Mouse (Mus musculus): ENCODE measurements at regions not wholly inside any gene's neighbourhood (a gene's known extent, or its start where the extent isn't known, plus 50 kb on each side); places are given as distances from the start of the nearest gene placed in this dataset.
"Not testable (repeated sequence)": the region's sequence is repeated elsewhere in the genome, so short reads cannot be mapped to it uniquely, and the experiment has no call there.

DNA sequence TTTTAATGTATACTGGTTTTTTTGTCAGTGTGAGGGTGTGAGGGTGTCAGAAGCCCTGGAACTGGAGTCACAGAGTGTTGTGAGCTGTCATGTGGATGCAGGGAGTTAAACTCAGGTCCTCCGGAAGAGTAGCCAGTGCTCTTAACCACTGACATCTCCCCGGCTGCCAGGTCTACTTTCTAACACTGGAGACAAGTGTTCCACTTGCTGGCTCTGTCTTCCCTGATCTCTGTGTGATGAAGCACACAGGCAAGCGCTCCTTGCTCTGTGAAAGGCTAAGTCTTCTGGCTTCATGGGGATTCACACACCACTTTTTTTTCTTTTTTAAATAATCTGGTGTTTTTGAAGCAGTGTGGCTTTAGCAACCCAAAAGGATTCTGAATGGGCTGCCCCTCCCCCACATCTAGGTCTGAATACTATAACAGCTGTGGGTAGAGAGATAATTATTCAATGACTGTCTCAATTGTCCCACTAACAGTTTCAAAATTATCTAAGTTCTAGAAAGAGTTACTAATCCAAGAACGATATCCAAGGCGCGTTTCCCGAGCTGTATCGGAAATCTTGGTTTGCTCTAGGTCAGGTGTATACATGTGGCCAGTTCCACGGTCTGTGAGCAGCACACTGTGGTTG is 208.4 kb upstream of the Smim15 start:
- in situ Hi-C loops (cut with MboI, MseI), result no loop called here

DNA sequence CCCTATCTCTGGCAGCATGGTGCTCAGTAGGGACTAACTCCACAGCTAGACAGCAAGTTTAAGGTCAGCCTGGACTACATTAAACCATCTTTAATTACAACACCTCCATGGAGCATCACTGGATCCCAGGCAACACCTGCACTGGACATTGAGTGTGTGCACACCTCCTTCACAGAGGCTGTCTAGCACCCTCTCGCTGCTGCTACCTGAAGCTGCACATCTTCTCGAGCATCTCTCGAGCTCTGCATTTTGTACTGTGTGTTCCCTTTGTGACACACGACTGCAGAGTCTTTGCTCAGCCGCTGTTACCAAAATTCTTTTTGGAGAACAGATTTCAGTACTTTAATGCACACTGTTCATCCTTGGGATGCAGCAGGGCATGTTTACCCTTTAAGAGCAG is 212.2 kb upstream of the Smim15 start:
- in situ Hi-C loops (cut with MboI, MseI), result no loop called here

DNA sequence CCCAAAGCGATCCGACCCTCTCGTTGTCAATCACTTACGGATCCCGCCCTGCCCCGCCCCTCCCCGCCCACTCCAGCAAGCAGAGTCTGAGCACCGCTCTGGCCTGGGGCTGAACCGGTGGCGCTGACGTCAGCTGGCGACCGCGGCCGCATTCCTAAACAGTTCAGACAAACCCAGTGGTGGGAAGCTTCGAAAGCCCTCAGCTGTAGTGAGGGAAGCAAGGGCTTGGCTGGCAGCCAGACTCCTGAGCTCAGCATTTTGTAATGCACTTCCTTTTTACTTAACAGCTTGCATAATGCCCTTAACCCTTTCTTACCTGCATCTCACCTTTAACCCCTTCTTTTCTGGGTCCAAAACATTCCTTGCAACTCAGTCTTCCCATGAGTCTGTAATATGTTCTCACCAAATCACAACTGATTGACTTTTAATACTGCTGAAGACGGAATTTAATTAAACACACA is 213.0 kb upstream of the Smim15 start:
- in situ Hi-C loops (cut with MboI, MseI), result no loop called here

DNA sequence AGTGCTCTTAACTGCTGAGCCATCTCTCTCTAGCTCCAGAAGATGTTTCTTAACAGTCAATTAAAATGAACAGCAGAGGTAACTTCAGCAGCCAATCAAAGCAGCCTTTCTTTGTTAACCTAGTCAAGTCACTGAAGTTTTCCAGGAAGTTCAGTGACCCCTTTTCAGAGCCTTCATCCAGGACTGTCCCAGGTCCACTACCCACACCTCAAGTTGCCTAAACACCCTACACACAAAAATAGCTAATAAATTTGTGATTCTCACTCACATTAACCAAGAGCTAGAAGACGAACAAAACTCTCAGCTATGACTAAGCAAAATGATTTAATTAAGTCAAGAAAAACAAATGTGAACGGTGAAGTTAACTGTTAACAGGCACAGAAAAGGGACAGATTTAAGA is 214.0 kb upstream of the Smim15 start:
- in situ Hi-C loops (cut with MboI, MseI), result no loop called here

DNA sequence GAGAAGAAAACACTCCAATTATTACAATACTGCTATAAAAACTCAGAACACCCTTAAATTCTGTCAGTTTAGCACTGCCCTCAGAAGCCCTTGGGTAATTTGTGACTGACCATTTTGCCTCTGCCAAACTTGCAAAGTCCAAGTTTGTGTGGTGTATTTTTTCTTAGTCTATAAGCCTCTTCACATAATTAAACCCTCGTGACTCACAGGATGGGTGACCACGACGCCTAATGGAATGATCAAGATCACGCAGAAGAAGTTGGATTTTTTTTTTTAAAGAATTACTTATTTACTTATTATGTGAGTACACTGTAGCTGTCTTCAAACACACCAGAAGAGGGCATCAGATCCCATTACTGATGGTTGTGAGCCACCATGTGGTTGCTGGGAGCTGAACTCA is 214.4 kb upstream of the Smim15 start:
- in situ Hi-C loops (cut with MboI, MseI), result no loop called here

DNA sequence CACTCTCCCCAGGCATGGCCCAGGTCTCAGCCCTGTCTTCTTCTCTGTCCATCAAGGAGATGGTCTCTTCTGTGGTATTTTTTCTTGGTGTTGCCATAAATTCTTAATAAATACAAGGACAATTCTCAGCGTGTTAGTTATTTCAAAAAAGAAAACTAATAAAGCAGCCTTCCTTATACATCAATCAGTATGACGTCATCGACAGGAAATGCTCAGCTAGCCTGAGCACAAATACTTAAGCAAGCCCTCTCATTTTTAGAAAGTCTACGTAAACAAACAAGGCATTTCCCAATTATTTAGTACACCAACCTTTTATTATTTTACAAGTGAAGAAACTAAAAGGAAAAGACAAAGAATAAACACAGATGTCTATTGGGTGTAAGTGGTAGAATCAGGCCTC is 218.6 kb upstream of the Smim15 start:
- in situ Hi-C loops (cut with MboI, MseI), result no loop called here

DNA sequence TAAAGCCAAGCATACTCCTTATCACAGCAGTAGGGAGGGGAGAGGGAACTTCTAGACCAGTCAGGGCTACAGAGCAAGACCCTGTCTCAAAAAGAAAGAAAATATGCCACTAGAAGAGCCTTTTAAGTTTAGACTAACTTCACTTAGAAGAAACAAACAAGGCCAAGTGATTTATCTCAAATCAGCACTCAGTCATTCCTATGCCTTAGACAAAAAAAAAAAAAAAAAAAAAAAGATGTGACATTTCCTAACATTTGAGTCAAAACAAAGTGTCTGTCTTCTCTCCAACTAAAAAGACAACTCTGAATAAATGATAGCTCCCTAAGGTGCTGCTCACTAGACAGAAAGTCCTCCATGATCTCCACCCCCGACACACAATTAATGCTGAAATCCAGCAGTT is 220.9 kb upstream of the Smim15 start:
- in situ Hi-C loops (cut with MboI, MseI), result no loop called here

DNA sequence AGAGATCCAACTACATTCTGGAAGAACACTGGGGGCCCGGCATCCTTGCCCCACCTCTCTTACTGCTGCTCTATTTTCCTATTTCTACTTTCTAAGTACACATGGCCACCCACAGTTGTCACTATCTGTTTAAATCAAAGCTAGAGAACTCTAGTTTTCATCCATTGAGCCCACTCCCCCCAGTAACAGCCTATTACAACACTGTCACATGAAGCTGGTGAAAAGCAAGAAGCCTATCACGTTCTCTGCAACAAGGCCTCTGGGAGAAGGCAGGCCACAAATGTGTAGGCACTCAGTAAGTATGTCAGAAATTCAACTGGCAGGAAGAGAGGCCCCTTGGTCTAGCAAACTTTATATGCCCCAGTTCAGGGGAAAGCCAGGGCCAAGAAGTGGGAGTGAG is 222.0 kb upstream of the Smim15 start:
- in situ Hi-C loops (cut with MboI, MseI), result no loop called here

DNA sequence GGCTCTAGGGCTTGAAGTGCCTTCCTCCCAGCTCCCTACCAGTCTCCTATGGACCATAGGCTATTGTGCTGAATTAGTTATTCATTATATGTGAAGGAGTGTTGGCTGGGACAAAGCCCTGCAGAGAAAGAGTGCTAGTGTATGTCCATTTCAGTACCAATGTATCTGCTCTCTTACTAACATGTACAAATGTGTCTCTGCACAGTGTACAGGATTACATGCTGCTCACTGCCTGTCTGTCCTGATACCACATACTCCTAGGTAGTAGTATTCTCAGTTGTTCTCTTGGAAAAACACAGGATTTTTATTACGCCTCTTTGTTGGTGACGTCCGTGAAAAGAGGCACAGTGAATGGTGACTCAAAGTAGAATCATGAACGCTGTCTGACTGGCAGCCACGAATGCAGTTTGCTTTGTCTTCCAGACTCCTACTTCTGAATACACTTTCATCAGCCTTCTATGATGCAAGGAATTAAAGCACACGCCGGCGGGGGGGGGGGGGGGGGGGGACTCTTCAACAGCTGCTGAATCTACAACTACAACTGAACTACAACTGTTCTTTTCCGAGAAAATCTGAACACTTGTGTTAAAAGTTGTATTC is 230.6 kb upstream of the Smim15 start:
- in situ Hi-C loops (cut with MboI, MseI), result no loop called here

DNA sequence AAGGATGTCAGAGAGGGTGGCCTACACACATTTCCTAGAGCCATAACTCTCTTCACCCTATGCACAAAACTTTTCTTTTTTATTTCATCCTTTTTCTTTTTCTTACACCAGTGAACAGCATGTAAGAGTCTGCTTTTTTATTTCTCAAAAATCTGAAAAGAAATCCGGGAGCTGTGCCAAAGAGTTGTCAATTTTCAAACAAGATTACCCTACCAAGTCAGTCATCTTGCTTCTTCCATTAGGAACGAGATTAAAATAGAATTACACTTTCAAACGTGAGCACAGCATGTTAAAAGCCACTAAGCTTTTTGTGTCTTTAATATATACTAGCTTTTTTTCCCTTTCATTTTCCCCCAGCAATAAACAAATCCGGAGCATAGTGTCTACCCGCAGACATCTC is 232.2 kb upstream of the Smim15 start:
- in situ Hi-C loops (cut with MboI, MseI), result no loop called here

DNA sequence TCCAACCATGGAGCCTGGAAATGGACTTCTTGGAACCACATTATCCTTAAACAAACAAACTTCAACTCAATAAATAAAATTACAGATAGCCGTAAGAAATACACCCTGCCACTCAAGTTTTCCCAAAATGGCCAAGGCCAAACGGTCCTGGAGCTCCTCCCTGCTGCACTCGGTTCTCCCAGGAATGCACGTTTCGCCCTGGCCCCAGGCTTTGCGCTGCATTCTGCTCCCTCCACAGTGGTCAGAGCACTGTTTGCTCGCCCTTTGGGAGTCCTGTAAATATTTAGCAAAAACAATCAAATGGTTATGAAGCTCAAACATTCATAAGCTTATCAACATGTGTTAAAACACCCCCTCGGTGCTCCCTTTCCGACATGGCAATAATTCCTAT is 233.4 kb upstream of the Smim15 start:
- in situ Hi-C loops (cut with MboI, MseI), result no loop called here

DNA sequence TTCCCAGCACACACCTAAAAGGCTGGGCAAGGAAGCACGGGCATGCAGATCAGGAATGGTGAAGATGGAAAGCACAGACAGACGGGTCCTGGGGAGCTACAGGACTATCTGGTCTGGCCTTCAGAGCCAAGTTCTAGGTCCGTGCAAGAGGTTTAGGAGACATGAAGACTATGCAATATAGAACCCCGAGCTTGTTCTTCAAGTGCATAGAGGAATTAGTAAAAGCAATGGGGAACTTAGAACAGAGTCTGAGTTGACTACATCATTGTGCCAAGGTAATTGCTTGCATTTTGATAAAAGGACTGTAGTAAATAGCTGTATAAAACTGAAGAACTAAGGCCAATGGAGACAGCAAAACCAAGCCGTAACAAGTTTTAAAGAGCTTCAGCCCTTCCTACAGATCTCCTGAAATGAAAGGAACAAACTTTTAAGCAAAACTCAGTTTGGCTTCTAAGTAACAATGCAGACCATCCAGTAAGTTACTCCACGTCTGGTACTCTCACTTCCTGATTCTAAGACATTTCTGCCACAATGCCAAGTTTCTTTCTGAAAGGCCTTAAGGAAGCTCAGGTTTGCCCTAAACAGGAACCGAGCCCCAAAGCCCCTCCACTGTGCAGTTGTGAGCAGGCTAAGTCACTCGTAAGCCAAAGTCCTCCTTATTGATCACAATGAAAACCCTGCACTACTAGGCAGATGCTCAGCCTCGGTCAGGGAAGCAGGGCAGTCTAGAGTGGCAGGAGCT is 234.0 kb upstream of the Smim15 start:
- in situ Hi-C loops (cut with MboI, MseI), result no loop called here

DNA sequence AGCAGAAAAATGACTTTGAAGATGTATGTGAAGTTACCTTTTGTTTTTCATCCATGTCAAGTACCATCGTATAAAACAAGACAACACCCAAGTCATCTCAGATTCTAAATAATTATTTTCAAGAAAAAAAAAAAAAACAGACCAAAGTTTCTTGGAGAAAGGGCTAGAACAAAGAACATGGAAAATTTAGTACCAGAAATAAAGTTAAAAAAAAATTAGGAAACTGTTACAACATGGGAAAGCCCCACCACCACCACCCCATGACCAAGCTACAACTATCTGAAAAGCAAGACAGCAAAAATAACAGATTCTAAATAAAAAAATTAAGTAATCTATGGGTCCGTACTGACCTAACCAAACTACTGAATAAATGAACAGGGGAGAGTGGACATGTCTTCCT is 235.3 kb upstream of the Smim15 start:
- in situ Hi-C loops (cut with MboI, MseI), result no loop called here

DNA sequence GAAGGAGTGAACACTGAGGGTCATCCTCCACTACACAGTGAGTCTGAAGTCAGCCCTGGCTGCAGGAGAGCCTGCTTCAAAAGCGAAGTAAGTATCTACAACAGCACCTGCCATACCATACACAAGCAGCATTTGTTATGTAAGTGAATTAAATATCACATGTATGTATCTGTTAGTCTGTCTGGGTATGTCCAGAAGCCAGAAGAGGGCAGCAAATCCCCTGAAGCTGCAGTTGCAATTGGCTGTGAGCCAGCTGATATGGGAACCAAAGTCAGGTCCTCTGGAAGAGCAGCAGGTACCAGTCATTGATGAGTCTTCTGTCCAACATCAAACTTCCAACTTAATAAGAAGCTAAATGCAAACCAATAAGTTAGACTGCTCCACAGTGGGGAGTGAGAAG is 239.8 kb upstream of the Smim15 start:
- in situ Hi-C loops (cut with MboI, MseI), result no loop called here

DNA sequence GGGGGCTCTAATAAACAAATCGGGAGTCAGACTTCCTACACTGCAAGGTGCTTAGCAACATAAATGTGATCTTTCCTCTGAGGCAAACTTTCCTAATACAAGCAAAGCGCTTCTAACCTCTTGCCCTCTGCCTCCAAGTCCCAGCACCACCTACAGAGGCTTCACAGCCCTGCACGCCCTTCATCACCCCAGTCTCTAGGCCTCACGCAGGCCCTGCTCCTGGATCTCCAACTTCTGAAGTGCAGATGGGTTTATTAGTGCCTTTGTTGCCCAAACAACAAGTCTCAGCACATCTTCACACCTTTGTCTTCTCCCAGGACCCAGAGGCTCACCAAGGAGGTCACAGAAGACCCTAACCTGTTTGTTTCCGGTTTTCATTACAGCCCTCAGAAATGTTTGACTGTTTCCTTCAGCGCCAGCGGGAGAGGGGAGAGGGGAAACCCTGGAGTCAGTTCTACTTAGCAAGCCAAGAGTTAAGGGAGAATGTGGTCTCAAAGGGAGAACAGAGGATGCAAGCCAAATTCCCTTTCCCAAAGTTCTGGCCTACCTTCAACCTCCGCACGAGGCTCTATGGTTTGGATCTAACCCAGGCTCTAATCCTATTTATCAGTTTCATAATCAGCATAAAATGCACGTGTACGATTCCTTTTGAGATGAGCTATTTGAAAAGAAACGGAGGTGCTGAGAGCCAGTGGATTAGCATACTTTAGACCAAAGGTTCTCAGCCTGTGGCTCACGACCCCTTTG is 244.9 kb upstream of the Smim15 start:
- in situ Hi-C loops (cut with MboI, MseI), result no loop called here

DNA sequence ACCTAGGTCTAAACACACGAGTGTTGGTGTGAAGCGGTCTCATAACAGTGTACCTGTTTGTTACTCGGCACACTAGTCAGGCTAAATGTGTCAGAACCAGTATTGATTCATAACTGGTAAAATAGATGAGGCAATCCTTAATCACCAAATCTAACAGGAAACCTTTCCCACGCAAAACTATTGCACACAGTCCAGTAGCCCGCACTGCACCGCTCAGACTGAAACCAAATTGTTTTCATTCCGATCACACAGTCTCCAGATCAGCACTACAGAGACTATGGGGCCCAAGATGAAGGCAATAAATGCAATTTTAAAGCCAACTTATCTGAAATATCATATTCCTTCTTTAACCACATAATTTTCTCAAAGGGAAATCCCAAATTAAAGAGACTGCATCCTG is 246.1 kb upstream of the Smim15 start:
- in situ Hi-C loops (cut with MboI, MseI), result no loop called here

DNA sequence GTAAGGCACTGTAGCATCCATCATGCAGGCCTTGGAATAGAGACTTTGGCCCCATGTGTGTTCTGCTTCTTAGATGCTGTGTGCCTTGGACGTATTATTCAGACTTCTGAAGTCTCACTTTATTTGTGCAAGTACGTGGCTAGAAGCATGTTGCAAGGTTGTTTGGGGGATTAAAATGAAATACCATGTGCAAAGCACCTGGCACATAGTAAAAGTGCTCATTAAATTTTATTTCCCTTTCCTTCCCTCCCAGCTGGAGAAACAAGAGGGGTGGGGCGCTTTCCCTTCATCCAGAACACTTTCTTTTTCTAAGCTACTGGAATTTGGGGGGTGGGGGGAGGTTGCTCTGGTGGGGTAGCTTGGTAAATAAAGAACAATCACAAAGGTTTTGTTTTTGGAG is 248.7 kb upstream of the Smim15 start:
- in situ Hi-C loops (cut with MboI, MseI), result no loop called here

DNA sequence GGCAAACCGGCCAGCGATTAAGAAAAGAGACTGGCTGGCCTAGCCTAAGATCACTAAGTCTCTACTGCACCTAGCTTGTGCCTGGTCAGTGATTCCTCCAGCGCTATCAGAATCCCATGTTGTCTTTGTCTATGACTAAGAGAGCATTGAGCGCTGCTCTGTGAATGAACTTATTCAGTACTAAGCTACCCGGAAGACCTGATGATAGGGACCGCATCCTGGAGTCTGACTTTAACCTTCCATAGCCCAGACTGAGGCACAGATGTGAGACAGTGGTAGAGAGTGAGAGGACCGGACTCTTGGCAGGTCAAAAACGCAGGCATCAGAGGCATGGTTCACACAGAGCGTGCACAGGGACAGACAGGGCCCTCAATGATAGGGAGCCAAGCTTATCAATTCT is 252.5 kb upstream of the Smim15 start:
- in situ Hi-C loops (cut with MboI, MseI), result no loop called here

DNA sequence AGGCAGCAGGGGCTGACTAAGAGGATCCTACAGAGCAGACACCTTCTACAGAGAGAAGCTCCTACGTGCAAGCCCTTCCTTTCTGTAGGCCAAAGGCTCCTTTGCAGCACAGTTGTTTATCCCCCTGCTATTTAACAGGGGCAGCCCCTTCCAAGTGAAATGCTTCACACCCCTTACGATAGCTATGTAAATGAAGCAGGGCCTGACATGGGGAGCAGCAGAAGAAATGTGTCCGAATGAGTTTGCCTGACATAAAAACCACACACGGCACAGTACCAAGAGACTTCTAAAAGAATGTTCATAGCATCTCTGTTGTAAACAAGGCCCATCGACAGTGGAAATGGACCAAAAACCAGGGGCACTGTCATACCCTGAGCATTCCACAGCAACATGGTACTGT is 259.3 kb upstream of the Smim15 start:
- in situ Hi-C loops (cut with MboI, MseI), result no loop called here

DNA sequence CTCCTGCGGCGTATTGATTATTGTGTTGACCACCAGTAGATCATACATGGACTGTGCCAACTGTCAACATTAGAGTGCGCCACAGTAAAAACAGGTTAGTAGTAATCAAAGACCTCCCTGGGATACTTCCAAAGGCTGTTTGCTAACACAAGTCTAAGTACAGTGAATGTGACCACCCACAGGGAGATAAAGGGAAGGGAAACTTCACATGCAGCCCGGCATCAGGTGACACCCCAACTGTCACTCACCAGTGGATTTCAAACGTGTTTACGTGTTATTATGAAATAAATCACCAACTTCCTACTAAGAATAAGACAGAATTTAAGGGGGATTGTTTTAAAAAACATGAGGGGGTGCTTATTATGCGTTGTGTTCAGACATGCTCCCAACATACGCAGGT is 262.5 kb upstream of the Smim15 start:
- in situ Hi-C loops (cut with MboI, MseI), result no loop called here

DNA sequence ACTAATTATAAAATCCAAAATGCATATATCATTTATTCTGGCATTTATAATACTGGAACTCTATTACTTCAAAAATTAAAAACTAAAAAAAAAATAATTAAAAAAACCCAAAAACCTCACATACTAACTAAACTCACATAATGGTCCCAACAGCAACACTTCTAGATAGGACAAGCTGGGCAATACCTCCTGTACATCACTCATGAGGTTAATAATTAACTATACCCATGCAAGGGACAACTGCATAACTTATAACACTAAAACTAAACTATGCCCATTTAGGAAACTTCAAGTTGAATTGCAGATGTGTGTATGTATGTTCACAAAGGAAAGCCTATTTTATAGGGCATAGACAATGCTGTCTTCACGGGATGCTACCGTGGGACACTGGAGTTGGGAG is 263.0 kb upstream of the Smim15 start:
- in situ Hi-C loops (cut with MboI, MseI), result no loop called here

DNA sequence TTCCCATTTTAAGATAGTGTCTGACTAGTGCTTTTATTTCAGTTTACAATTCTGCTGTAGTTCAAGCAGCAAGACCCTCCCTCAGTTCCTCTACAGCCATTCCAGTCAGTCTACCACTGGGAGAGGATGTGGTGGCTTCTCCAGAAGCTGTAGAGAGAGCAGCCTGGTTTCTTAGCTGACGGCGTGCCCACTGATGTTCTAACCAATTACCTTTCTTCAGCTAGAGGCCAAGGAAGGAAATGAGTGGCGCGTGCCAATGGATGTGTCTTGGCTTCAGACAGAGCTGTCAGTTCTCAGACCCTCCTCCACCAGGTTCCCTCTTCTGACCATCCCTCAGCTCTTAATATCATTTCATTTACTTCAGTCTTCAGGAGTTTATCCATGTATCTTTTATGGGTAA is 264.7 kb upstream of the Smim15 start:
- in situ Hi-C loops (cut with MboI, MseI), result no loop called here

DNA sequence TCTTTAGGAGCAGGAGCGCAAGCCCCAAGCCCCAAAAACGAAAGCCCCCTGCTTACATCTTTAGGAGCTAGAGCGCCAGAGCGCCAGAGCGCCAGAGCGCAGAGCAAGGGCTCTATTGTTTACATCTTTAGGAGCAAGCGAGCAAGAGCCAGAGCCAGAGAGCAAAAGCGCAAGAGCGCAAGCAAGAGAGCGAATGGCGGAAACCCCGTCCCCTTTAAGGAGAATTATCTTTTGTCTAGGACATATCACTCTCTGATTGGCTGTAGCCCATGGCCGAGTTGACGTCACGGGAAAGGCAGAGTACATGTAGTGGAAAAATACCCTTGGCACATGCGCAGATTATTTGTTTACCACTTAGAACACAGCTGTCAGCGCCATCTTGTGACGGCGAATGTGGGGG is 269.7 kb upstream of the Smim15 start:
- in situ Hi-C loops (cut with MboI, MseI), result not testable (repeated sequence)
